1 mouse cellular context compared by ENCODE assay signal in the genomic region with DNA sequence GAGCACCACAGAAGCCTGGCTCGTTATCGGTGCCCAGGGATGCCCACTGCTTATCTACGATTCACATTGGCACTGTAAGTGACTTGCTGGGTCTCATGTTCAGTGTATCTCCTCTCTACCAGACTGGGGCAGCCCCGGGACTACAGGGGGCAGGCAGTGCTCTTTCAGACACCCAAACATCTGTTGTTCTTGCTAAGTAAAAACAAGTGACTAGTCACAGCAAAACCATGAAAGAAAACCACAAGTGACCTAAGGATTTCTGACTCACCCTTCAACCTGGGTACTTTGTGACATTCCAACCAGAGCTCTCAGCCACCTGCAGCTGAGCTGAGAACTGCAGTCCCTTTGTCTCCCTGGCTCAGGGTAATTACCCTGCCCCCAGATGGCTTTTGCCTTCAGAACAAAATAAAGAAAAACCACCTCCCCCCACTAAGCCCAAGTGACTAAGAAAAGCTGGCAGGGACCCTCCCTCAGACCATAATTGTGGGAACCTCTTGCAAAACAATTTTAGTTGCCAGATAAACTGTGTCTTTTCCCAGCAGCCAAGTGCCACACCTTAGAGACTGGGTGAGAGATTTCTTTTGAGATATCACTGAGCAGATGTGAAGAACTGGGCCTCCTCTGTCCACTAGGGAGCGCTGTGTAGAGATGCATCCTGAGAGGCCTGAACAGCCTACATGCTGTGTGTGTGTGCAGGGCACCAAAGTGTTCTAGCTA.
TF ChIP-seq lines count a peak whose summit lies in the region.

No protein-coding gene starts in this region.

TF ChIP-seq in CH12.LX, 34 proteins besides CTCF, POLR2A, EP300 and RAD21 (continued from another document):
- 0 out of 2 replicates have a peak, but pooled peaks have one; percentile 27 for TF ChIP-seq SIN3A (IDR thresholded peaks at IDR 0.05; ENCODE audit: low read length)
- TF ChIP-seq JUN (IDR thresholded peaks at IDR 0.05; ENCODE audit: insufficient read depth, low read depth, low read length), result peak; percentile 89
- 0 out of 2 replicates have a peak, but pooled peaks have one; percentile 29 for TF ChIP-seq ELF1 (IDR thresholded peaks at IDR 0.05; ENCODE audit: low read depth, low read length)
- 0 out of 2 replicates have a peak, but pooled peaks have one; percentile 18 for TF ChIP-seq MYC (IDR thresholded peaks at IDR 0.05; ENCODE audit: low read depth, low read length)
- TF ChIP-seq UBTF (IDR thresholded peaks at IDR 0.05; ENCODE audit: low read depth, low read length), result no peak; the same call in 1 of the 2 replicates
- peak; percentile 93 for TF ChIP-seq JUND (conservative IDR thresholded peaks at IDR 0.05; ENCODE audit: low read depth, low read length)
- TF ChIP-seq NELFE (IDR thresholded peaks at IDR 0.05; ENCODE audit: low read depth, low read length), result no peak
- TF ChIP-seq ZC3H11A (IDR thresholded peaks at IDR 0.05; ENCODE audit: low read depth, low read length), result 0 out of 2 replicates have a peak, but pooled peaks have one; percentile 11
- no peak for TF ChIP-seq USF1 (IDR thresholded peaks at IDR 0.05; ENCODE audit: low read depth, low read length)
- no peak for TF ChIP-seq POLR2AphosphoS2 (IDR thresholded peaks at IDR 0.05; ENCODE audit: low read depth, low read length)
- peak; percentile 72 for TF ChIP-seq TBP (conservative IDR thresholded peaks at IDR 0.05; ENCODE audit: low read depth, low read length)
- peak; percentile 36; the same call in 1 of the 2 replicates for TF ChIP-seq ZNF384 (IDR thresholded peaks at IDR 0.05; ENCODE audit: low read depth, low read length)
- peak; percentile 77 for TF ChIP-seq CHD2 (IDR thresholded peaks at IDR 0.05; ENCODE audit: low read length)
- TF ChIP-seq CHD1 (IDR thresholded peaks at IDR 0.05; ENCODE audit: low read depth, low read length), result no peak
